Mouse (Mus musculus) erythroid progenitor cell, adult 5-6 weeks (primary cell): Measurements from ENCODE around the gene Msantd2. TPM values are rescaled to one million over a fixed set of nuclear protein-coding genes. Genes with fewer than 3 reads are reported as not detected.
A peak's percentile ranks its signal among the peaks of the same experiment; 100 is the strongest.

Experiments used
- ATAC-seq: replicated peaks from 2 replicates; pipeline ENCODE4 v1.8.0; 2016; ENCODE audit warnings: moderate number of reproducible peaks, mild to moderate bottlenecking, moderate TSS enrichment, inconsistent platforms; ENCODE audit not compliant: poor library complexity, low FRiP score, severe bottlenecking
- total RNA-seq, 2 experiments: library from RNA; stranded (forward) in 1 of 2; stranded (reverse) in 1 of 2; fragments of 150-400 nt in 1 of 2; fragments of 186-747, 209-891 nt in 1 of 2; gene quantifications; 2 replicates each; pipeline versions ENCODE4 v1.2.3 to v1.2.4; 2015 to 2017; ENCODE audit warnings: low replicate concordance in 2 of 2

The Msantd2 gene
- total RNA-seq, 2 experiments from 2014 or later: 0.91 to 5.0 TPM

DNA sequence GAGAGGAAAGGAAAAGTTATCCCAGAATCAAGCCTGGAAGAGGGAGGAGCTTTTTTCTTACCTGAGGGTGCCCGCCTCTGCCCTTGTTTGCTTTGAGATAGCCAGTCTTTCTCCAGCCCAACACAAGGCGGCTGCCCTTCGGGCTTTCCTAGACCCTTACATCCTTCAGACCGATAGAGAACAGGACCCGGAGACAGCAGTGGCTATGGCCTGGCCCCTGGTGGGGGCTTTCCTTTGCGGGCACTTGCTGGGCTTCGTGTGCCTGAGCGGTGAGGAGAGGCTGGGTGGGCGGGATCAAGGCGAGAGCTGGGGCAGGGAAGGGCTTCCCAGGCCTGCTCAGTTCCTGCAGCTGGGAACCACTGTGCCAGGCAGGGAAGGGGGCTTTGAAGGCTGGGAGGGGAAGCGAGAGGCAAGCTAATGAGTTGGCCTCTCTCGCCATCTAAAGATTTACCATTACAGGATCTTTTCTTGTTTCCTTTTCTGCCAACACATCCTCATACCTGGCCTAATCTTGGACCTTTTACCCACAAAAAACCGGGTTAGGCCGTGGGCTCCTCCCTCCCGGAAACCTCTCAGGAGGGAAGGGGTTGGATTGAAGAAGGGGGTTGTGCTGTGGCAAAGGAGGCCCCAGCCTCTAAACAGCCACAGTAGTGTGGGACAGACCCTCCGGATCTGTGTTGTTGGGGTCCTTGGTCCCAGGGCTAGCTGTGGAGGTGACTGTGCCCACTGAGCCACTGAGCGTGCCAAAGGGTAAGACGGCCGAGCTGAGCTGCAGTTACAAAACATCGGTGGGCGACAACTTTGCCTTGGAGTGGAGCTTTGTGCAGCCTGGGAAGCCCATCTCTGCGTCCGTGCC is 50.3 kb downstream of the Msantd2 start, which contains the start of gene Vsig2:
Gene Vsig2, plus strand, starts transcription at position 86 of the 856 bp plus-strand sequence.
- ATAC-seq: no peak

DNA sequence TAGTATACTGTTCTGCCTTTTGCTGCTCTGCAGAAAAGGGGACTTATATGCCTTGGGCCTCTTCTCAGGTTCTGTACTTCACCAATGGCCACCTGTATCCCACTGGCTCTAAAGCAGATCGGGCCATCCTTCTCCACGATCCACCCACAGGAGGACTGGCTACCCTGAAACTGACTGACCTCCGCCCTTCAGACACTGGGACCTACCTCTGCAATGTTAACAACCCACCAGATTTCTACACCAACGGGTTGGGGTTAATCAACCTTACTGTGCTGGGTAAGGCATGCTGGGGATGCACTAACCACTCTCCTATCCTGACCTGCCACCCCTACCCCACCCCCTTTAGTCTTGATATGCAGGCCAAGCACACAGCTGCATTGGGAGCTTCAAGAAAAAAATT is 51.1 kb downstream of the Msantd2 start:
- no peak for ATAC-seq

DNA sequence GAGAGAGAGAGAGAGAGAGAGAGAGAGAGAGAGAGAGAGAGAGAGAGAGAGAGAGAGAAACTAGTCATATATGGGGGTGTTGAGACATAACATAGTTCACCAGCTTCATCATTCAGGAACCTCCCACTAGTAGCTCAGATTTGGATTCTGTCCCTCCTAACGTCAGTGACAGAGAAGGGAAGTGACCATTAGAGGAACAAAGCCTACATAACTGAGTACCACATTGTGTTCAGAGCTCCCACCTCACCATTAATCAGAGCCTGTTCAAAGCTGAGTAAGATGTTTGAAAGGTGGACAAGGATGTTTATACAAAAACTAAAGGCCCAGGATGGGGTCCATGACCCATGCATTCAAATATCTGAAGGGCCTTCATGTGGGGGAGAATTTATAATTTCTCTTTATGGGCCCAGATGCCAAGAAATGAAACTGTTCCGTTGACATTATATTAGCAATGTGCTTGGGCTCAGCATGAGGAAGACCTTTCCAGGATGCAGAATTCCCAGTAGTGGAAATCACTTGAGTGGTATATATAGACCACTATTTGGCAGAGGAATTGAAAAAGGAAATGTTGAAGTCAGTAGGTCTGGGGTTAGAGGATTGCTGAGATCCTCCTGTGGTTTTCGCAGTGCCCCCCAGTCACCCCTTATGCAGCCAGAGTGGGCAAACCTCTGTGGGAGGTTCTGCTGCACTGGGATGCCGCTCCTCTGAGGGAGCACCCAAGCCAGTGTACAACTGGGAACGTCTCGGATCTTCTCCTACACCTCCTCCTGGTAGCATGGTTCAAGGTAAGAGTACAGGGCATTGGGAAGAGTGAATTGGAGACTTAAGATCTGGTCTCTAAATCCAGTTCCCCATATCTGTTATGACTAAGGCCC is 51.8 kb downstream of the Msantd2 start:
- ATAC-seq: no peak

DNA sequence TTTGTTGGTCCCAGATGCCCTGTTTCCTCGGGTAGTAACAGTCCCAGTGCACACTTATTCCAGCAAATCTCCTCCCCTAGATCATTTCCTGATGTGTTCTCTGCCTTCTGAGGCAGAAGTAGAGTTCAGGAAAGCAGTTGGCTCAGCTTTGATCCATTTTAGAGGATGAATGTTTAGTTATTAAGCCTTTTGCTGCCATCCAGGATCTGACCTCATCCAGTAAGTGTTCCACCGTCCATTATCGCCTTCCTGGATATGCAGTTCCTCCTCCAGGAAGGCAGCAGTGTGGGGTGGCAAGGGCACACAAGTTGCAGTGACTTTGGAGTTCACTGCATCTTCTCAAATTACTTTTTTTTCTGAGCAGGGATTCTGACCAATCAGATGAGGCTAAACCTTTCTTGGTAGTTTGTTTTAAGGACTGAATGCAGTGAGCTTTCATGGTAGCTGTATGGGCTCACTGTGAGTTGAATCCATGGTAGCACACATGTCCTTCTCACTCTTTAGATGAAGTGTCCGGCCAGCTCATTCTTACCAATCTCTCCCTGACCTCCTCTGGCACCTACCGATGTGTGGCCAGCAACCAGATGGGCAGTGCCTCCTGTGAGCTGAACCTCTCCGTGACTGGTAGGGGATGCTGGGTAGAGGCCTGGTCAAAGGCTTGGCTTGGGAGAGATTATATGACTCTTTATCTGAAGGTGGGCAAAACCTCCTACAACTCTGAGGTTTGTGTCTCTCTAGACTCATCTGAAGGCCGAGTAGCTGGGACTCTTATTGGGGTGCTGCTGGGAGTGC is 52.9 kb downstream of the Msantd2 start:
- no peak for ATAC-seq

DNA sequence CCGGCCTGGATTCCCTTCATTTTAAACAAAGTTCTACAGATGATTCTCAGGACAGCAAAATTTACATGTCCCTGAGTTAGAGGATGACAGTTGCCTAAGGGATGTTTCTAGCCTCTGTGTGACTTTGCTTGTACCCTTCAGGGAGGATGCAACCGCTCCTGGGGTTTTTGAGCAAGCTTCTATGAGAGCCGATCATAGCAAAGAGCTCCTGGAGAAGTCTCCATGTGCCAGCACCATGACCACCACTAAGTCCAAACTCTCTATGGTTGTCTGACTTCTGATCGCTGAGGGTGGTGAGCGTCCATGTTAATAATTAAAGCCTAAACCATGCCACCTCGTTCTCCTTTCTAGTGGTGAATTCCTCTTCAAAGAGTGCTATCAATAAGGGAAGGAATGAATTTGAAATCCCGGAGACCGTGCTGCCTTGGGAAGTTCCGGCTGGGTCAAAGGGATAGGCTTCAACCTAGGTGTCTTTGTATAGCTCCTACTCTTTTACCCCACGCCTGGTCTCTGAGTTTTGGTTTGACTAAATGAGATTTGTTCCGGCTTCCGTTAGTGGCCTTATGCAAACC is 54.8 kb downstream of the Msantd2 start:
- no peak for ATAC-seq

DNA sequence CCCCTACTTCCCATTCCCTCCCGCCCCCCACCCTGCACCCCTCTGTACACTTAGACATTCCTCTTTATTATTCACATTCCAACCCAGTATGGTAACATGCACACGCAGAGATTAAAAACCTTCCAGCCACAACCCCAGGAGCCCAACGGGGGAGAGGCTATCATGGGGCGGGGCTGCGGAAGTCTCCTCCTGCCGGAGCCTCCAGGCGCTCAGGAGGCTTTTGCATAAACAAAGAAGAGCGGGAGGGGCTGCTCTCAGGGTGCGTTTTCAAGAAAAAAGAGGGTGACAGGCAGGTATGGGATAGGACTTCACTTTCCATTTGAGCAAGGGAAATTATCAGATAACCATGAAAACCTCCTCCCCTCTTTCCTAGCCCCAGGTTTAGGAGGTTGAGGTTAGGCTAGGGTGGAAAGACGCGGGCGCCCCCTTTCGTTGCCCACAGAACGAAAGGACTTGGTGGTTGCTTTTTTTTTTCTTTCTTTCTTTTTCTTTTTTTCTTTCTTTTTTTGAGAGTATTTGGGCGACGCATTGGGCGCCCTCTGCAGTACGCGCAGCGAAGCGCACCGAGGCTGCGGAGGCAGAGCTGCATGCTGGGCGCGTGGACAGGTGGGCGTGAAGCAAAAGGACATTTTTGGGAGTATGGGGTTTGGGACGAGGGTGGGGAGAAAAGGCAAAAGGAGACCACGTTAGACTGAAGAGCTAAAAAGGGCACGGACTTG is 55.5 kb downstream of the Msantd2 start:
- ATAC-seq: 0 out of 2 replicates have a peak, but pooled peaks have one; percentile 37

DNA sequence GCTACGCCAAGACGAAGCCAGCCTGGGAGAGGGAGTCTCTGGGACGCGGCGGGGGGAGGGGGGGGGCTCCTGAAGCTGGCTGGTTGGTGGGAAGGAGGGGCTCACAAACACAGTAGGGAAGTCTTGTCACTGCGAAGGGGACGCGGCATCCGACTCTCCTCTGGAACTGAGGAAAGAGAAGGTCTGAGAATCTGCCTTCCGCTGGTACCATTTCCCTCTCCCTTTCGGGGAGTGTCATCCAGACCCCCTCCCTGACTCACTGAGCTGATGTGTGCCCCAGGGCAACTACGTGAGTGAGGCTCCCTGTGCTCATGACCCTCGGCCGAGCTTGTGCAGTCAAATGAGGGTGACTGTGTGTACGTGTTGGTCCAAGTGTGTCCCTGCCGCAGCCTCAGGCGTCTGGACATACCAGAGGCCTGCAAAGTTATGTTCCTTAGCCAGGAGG is 56.1 kb downstream of the Msantd2 start:
- ATAC-seq: no peak

DNA sequence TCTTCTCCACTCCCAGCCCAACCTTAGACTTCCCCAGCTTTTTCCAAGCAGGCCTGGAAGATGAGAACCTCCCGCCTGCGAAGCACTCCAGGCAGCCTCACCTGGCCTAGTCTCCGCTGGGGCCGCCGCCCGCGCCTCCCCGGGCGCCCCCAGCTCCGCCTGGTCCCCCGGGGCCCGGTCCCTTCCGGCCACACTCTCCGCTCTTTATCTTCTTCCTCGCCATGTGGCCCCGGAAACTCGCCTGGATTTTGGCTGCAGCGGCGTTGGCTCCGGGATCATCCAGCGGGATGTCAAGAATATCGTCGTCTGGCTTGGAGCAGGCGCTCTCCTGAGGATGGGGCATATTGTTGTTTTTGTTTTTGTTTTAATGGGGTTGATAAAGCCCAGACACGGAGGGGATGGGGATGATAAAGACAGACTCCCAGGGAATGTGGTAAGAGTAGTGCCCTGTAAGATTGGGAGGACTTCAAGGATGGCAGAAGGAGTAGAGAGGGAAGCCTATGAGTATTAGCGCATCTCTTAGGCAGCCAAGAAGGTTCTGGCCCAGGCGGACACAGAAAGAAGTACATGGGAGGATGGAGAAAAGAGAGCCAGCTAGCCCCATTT is 56.8 kb downstream of the Msantd2 start:
- ATAC-seq: no peak

DNA sequence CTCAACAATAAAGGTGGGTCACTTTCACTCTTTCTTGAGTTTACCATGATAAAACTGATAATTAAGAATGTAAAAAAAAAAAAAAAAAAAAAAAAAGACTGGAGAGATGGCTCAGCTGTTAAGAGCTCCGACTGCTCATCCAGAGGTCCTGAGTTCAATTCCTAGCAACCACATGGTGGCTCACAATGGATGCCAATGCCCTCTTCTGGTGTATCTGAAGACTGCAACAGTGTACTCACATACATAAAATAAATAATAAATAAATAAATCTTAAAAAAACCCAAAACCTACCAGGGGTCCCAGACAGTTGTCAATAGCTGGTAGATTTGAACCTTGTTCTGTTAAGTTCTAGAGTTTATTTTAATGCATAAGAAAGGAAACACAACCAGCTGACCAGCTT is 57.8 kb downstream of the Msantd2 start:
- ATAC-seq: no peak

DNA sequence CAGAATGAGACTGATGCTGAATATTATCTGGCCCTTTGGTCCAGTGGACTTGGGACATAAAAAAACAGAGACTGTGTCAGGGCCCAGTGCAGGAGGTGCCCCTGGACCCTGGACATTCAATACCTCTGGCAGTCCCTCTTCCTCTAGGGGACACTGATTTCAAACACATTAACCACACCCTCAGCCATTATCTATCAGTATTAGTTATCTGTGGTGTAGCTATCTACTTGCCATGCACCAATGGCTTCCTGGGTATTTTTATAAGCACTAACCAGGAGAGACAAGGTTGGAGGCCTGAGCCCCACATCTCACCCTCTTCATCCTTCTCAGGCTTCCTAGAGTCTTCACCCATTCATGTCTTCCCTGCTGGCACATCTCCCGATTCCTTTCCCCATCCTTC is 61.3 kb downstream of the Msantd2 start:
- no peak for ATAC-seq

DNA sequence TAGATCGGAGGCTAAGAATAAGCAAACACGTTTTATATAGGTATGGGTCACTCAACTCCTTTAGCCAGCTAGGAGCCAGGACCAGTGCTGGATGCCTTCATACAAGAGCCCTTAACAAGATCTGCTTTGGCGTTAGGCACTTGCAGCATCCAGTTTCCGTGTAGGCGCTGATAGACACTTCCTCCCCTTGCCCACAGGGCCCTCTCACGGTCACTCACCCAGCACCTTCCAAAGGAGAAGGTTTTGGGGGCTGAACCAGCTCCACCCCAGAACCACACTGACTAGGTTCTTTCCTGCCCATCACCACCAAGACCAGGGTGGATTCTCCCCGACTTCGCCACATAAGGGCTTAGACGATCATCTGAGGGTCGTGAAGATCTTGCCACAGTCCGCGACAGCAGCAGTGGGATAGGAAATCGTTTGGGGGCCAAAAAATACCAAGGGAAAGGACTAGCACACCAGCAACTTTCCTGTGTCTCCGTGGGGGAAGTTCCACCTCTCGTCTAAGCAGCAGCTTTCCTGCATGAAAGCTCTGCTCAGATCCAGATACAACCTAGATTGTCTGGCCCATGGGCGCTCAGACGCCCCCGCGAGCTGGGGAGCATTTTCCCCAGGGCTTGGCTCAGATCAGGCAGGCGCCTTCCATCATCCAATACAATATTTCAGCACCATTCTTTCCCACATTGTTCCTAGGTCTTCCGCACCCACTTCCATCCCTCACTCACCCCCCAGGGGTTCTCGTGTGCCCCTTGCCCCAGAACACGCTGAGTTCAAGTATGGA is 62.8 kb downstream of the Msantd2 start:
- ATAC-seq: no peak

DNA sequence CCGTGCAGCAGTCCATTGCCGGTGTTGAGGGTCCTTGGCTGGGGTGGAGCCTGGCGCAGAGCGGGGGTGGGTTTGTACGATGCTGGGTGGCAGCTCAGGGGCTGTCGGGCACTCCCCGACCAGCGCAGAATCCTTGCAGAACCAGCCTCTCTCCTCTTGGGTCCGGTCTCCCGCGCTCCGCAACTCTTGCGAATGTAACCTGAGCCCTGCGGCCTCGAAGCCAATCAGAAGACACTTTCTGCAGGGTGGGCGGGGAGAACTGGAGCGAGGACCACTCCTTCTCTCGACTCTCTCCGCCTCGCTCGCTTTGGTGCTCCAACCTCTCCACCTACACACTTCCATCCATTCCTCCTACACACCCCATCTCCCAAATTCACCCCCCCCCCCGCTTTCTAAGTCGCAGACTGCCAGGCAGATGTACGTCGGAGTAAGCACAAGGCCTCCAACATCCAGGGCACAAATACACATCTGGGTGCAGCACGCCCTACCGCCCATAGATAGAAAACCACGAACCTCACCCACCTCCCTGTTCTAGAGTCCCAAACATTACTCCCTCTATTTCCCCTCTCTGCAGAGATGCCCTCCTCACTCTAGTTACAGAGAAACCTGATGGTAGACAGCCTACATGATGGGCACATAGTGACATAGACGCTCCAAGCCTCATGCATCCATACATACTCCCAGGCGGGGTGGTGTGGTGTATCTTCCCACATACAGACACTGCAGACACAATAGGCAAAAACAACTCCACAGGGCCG is 63.6 kb downstream of the Msantd2 start, which contains the start of gene Nrgn:
Gene Nrgn, minus strand, starts transcription at position 369 of the 758 bp plus-strand sequence.
- peak; percentile 88 for ATAC-seq

DNA sequence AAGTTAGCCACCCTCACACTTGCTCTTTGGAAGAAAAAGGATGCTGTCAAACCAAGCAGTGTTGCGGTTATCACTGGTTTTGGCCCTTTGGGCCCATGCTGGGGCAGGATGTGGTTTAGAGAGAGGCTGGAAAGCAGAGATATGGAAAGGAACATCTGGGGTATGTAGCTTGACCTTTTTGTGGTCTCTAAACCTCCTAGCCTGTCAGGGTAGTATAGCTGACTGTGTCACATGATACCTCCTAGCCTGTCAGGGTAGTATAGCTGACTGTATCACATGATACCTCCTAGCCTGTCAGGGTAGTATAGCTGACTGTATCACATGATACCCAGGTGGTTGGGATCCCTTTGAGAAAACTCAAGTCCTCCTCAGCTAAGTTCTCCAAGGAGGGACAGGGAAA is 65.2 kb downstream of the Msantd2 start:
- ATAC-seq: no peak

DNA sequence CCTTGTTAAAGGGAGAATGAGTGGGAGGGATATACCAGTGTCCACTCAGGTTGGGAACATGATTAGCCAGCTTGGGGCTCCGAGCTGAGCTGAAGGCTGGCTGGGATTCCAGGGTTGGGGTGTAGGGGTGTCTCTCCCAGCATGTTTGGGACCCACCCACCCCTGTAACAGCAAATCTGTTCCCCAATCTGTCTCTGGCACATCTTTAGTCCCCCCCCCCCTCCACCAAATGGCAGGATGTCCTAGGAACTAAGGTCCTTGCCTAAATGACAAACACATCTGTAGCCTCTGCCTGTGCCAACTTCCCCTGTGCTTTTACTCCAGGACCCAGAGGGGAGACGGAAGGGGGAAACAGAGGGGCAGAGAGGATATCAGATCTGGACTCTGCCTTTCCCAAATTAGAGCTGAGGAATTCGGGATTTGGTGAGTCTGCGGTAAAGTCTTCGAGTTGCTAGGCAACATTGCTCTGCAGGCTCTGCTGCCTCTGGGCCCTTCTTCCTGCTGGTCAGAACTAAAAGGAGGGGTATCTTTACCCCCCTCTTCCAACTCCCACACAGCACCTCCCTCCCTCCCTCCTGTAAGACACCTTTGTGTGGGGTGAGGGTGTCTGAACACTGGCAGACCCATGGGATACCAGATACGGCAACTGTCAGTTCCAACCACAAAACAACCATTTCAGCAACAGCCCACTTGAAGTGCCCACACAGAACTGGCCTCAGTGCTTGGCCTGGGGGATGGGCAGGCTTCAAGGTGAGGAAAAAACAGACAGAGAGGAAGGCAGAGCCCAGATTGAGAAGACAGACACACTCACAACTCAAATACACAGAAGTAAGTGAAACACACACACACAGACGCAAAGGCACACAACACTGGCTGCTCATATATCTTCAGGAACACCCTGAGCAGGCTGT is 66.0 kb downstream of the Msantd2 start, which contains the start of gene Siae:
Gene Siae, plus strand, starts transcription at position 861 of the 911 bp plus-strand sequence.
- no peak for ATAC-seq

DNA sequence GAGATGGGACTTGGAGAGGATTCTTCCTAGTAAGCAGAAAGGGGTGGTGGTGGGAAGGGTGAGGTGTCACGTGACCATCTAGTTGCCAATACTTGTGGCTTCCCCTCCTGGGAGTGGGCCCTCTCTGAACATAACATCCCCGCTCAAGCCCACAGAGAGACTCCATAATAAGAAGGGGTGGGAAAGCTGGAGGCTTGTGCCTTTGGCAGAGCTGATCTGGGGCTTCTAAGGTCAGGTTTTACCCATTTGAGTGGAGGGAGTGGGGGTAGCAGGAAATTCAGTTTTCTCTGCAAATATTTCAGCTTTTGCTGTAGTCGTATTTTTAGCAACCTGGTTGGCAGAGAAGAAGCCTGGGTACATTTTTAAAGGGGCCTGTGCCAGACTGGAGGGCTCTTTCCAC is 67.2 kb downstream of the Msantd2 start:
- no peak for ATAC-seq

DNA sequence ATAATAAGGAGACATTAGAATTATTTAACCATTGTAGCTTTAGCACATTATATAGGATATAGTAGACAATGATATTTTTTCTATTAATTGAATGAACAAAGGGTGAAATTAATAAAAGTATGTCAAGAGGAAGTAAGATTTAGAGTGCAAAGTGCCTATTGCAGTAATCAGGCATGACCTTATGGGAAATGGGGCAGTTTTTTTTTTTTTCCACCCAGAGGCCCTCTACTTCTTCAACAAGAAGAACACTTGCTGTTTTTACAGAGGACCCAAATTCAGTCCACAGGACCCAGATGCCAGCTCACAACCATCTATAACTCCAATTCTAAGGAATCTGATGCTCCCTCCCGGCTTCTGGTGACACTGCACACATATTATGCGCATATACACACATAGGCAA is 71.5 kb downstream of the Msantd2 start:
- ATAC-seq: no peak
